Mouse (Mus musculus) erythroblast, embryonic 14.5 days (primary cell): Measurements from ENCODE around the gene Sox5. TPM values are rescaled to one million over a fixed set of nuclear protein-coding genes. Genes with fewer than 3 reads are reported as not detected.

Source experiments
- H3K27me3 ChIP-seq: 2 replicates; pipeline ENCODE4 v1.6.1; 2012; ENCODE audit warnings: inconsistent platforms; ENCODE audit not compliant: control insufficient read depth
- H3K36me3 ChIP-seq: 2 replicates; pipeline ENCODE4 v1.6.1; 2012; ENCODE audit warnings: mild to moderate bottlenecking, inconsistent platforms; ENCODE audit not compliant: control insufficient read depth
- H3K4me1 ChIP-seq: 2 replicates; pipeline ENCODE4 v1.6.1; 2012; ENCODE audit warnings: inconsistent platforms; ENCODE audit not compliant: control insufficient read depth
- H3K4me3 ChIP-seq: replicated peaks from 2 replicates; pipeline ENCODE3; 2012; ENCODE audit warnings: moderate library complexity, mild to moderate bottlenecking, inconsistent platforms
- H3K9me3 ChIP-seq: 2 replicates; pipeline ENCODE4 v1.6.1; 2012; ENCODE audit warnings: low read length, inconsistent platforms, mixed read lengths; ENCODE audit not compliant: control insufficient read depth
- GATA1 ChIP-seq: IDR thresholded peaks from 2 replicates; pipeline ENCODE4 v1.6.1; 2012; ENCODE audit warnings: low read length, inconsistent platforms, mixed read lengths
- TAL1 ChIP-seq: IDR thresholded peaks from 3 replicates; pipeline ENCODE4 v1.6.1; 2012; ENCODE audit warnings: low read length, inconsistent platforms, mixed read lengths
- polyA plus RNA-seq: library from polyadenylated mRNA; stranded (reverse); fragments of >175 nt; gene quantifications from 2 replicates; pipeline ENCODE4 v1.2.3, GENCODE M21; 2012

Gene Sox5
- polyA plus RNA-seq, 1 experiment: not detected

DNA sequence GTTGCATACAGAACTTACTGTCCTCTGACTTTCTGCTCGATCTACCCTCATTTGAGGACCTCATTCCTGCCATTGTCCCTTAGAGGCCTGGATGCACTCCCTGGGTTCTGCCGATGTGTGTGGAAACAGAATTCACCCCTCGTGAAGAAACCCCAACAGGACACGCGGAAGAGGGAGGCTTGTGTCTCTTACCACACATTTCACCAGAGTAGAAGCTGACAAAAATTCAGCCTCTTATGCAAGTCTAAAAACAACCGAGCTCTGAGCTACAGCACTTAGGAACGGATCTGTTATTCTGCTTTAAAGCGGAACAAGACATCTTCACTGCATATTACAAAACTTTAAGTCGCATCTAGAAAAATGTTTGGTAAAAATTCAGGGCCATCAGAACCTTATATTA is 618.3 kb downstream of the Sox5 start:
- no peaks in the 10 kb centered on the region for H3K36me3 ChIP-seq
- H3K4me3 ChIP-seq: no peak overlapping the region
- no peaks in the 10 kb centered on the region for H3K4me1 ChIP-seq
- H3K27me3 ChIP-seq: no peaks in the 10 kb centered on the region
- TF ChIP-seq GATA1 (no peak), TAL1 (no peak)
- no peaks in the 10 kb centered on the region for H3K9me3 ChIP-seq

DNA sequence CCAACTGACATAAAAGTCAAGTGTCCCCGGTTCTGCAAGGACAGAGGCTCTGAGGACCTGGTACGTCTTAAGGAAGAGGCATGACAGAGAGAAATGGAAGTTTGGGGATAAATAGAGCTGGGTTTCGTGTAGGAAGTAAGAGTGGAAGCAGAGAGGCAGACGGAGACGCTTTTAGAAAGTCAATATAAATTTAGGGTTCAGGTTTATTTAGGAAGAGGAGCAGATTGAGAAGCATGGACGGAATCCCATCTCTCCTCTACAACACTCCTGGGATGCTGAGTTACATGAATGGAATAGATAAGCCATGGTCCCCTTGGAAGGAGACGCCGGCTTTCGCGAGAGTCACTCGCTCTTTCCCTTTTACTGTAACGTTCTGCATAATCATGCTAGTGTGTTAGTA is 623.1 kb downstream of the Sox5 start:
- TF ChIP-seq TAL1: no peak
- Histone ChIP-seq H3K4me1 (no peaks in the 10 kb centered on the region), H3K4me3 (no peak overlapping the region), H3K36me3 (no peaks in the 10 kb centered on the region), H3K9me3 (no peaks in the 10 kb centered on the region), H3K27me3 (no peaks in the 10 kb centered on the region)

DNA sequence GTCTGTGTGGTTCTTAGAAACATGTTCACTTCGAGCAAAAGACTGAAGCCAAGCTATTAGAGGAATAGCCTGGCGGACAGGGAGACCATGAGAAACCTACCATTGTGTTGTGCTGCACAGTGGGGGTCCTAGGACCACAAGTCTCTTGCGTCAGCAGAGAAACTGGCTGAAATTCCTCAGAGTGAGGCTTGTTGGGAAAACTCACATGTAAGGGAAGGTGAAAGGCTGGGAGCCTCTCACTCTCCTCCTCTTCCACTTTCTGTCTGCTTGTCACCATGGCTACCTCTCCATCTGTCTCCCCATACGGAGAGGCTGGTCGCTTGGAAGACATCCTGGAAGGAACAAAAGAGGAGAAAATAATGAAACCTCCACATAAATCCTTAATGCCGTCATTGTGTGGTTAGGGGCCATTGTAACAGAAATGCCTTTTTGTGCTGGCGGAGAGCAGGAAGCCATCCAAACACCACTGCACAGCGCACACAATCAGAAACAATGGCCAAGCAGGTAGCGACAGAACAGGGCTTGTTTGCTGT is 626.8 kb downstream of the Sox5 start:
- Histone ChIP-seq H3K4me1 (peaks cover 6% of the 10 kb centered on the region; the same call in 1 of the 2 replicates), H3K36me3 (no peaks in the 10 kb centered on the region), H3K4me3 (no peak overlapping the region), H3K9me3 (no peaks in the 10 kb centered on the region), H3K27me3 (no peaks in the 10 kb centered on the region)
- TF ChIP-seq GATA1: no peak
- TF ChIP-seq TAL1: no peak

DNA sequence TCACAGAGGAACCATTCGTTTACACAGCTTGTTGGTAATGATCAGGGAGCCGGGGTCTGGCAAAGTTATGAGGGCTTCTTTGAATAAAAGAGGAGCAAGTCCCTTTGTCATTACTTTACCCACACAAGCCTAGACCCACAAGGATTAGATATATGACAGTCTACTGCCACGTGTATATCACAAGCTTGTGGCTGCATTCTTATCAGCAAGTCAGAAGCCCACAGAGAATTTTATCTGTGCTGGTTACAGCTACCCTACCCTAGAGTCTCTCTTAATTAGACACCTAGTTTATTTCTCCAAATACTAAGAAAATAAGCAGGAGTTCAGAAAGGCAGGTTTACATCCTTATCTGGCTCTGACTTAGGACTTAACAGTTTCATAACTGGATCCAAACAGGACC is 629.8 kb downstream of the Sox5 start:
- H3K4me1 ChIP-seq: peaks cover 6% of the 10 kb centered on the region; the same call in 1 of the 2 replicates
- TF ChIP-seq TAL1: no peak
- TF ChIP-seq GATA1: no peak
- H3K4me3 ChIP-seq: no peak overlapping the region
- no peaks in the 10 kb centered on the region for H3K9me3 ChIP-seq
- H3K27me3 ChIP-seq: no peaks in the 10 kb centered on the region
- H3K36me3 ChIP-seq: no peaks in the 10 kb centered on the region

DNA sequence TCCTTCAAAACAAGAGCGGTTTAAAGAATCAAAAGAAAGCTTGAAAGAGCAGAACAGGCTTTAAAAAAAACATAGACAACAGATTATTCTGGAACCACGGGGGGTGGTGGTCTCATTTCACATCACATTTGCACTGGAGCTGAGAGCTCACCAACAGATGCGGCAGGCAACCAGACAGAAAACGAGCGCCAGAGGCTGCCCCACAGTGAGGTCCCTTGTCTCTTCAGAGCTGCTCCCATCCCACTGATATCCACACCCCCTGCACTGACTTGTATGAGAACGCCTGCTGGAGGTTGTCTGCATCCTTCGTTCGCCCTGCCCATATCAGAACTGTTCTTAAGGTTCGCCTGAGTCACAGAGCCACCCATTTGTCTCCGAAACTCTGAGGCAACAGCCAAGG is 630.7 kb downstream of the Sox5 start:
- no peaks in the 10 kb centered on the region for H3K9me3 ChIP-seq
- H3K36me3 ChIP-seq: no peaks in the 10 kb centered on the region
- H3K4me3 ChIP-seq: no peak overlapping the region
- TF ChIP-seq TAL1 (no peak), GATA1 (no peak)
- H3K4me1 ChIP-seq: peaks cover 6% of the 10 kb centered on the region; the same call in 1 of the 2 replicates
- no peaks in the 10 kb centered on the region for H3K27me3 ChIP-seq

DNA sequence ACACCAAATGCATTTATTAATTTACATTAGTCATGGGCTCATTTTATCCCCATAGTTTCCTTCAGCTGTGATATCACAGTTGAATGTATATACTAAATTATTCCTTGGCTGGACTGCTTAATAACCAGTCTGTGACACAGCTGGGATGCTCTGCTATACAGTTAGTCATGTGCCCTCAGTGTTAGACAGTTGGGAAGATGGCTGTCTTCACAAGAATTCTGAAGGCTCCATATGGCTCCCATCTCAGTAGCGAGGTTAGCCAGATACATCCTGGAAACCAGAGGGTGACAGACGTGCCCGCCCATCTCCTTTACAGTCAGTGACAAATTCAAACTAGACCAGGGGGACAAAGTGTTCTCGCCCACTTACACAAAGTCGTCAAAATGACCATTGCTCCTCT is 644.4 kb downstream of the Sox5 start:
- TF ChIP-seq TAL1 (no peak), GATA1 (no peak)
- Histone ChIP-seq H3K36me3 (no peaks in the 10 kb centered on the region), H3K4me1 (no peaks in the 10 kb centered on the region), H3K27me3 (no peaks in the 10 kb centered on the region), H3K4me3 (no peak overlapping the region), H3K9me3 (no peaks in the 10 kb centered on the region)

DNA sequence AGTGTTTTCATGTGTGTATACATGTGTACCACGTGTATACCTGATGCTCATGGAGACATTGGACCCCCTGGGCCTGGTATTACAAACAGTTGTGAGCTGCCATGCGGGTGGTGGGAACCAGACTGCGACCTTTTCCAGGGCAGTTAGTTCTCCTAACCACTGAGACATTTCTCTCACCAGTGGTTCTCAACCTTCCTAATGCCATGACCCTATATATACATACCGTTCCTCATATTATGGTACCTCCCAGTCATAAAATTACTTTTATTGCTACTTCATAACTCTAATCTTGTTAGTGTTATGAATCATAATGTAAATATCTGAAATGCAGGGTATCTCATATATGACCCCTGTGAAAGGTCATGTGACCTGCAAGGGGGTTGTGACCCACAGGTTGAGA is 644.9 kb downstream of the Sox5 start:
- Histone ChIP-seq H3K27me3 (no peaks in the 10 kb centered on the region), H3K4me1 (no peaks in the 10 kb centered on the region), H3K4me3 (no peak overlapping the region), H3K36me3 (no peaks in the 10 kb centered on the region), H3K9me3 (no peaks in the 10 kb centered on the region)
- TF ChIP-seq TAL1 (no peak), GATA1 (no peak)

DNA sequence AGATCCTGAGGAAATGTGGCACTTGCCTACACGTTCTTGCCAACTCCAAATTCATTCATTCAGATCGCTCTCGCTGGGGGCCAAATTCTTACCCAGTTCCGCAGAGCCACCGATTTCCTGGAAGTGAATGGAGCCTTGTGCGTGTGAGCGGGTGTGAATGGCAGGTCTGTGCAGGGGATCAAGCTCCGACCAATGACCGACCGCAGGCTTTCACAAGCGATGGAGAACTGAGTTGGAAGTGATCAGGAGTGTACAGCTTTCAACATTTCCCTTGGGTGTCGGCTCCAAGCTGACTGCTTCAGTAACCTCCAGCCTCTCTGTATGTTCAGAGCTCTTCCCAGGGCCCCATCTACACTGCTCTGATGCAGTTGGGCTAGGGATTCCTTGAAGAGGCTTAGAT is 651.9 kb downstream of the Sox5 start:
- TF ChIP-seq GATA1: no peak
- no peak for TF ChIP-seq TAL1
- H3K9me3 ChIP-seq: no peaks in the 10 kb centered on the region
- H3K4me3 ChIP-seq: no peak overlapping the region
- no peaks in the 10 kb centered on the region for H3K36me3 ChIP-seq
- no peaks in the 10 kb centered on the region for H3K27me3 ChIP-seq
- no peaks in the 10 kb centered on the region for H3K4me1 ChIP-seq

DNA sequence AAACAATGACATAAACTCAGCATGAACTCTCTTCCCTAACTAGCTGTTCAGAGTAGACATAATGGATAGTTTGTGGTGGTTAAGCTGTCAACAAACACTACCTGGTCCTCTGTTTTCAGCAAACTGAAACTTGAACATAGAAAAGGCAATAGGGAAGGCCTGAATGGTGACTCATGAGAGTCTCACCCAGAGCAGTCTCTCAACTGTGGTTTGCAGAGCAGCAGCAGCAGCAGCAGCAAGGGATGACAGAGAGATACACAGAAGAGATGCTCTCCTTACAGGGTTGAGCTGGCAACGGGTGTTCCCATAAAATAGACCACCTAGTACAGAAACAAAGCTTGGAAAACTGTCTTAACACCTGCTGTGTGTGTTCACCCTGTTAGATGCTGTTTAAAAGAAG is 661.8 kb downstream of the Sox5 start:
- Histone ChIP-seq H3K9me3 (no peaks in the 10 kb centered on the region), H3K4me1 (no peaks in the 10 kb centered on the region), H3K27me3 (no peaks in the 10 kb centered on the region), H3K36me3 (no peaks in the 10 kb centered on the region), H3K4me3 (no peak overlapping the region)
- TF ChIP-seq TAL1 (no peak), GATA1 (no peak)

DNA sequence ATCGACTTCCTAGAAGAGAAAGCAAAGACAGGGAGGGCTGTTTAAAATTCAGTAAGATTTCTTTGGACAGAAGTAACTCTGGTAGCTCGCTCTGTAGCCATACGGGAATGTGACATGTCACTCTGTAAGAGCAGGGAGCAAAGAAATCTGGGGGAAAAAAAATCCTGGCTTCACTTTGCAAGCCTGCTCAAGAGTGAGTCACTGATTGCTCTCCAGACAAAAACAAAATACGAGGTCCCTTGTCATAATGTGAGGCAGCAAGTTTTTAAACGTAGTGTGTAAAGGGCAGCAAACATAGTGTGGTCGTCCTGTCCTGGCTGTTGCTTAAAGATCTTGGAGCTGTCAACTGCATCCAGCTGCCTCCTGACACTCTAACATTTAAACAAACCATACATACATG is 665.1 kb downstream of the Sox5 start:
- TF ChIP-seq GATA1 (no peak), TAL1 (no peak)
- H3K9me3 ChIP-seq: no peaks in the 10 kb centered on the region

More for the DNA sequence above, 665.1 kb downstream of the Sox5 start:
- no peaks in the 10 kb centered on the region for H3K4me1 ChIP-seq
- no peaks in the 10 kb centered on the region for H3K36me3 ChIP-seq
- no peak overlapping the region for H3K4me3 ChIP-seq
- H3K27me3 ChIP-seq: no peaks in the 10 kb centered on the region
